Mouse (Mus musculus) testis, postnatal 14 days (tissue): Measurements from ENCODE around the gene AC161166.1.

Source experiments
- DNase-seq: peaks from one replicate; pipeline ENCODE4 v3.0.0; 2021; ENCODE audit warnings: low spot score

AC161166.1 gene

DNA sequence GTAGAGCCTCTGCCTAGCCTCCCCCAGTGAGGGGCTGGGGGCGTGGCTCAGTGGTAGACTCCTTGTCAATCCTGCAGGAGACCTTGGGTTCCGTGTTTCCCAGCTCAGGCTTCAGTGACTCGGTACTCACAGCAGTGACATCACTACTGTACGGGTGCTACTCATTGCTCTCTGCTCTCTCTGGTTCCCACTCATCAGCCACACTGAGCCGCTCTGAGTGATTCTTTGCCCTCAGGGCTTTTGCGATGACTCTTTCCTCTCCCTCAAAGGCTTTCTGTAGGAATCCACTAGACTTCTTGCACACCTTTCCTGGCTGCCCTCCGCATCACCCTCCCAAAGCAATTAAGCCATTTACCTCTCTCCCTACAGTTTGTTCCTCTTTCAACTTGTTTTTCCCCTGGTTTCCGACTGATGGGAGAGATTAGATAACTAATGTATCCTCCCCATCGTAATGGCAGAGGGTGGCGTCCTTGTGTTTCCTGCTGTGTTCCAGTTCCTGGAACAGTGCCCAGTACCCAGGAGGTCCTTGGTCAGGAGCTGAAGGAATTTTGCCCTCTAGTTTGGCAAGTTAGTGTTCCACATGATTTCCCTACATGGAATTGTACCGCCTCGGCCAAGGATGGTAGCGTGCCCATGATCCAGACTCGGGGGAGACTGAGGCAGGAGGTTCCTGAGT lies 50.7 kb downstream of the AC161166.1 start:
- DNase-seq: no peak
